Mouse (Mus musculus): ENCODE measurements around the gene Etv1. TPM values are rescaled to one million over a fixed set of nuclear protein-coding genes. Genes with fewer than 3 reads are reported as not detected.

Gene Etv1
- polyA plus RNA-seq (2012; rRNA removed) (0.16 and 0.24 TPM in 2 replicates), polyA plus RNA-seq (2014; fragmentation: Nextera tagmentation; extraction: Ambion mirVana) (0.30 and 0.88 TPM in 2 replicates)

GRCm38 (mm10) chr12:38779186-38779777 lies at the start of gene Etv1:
Etv1 (plus strand) TSS chr12:38779380.
- peak within 1 kb of the TSS; percentile 54 to 68 for H3K4me3 ChIP-seq (ENCODE audit: insufficient read depth in 1 of 2, low read depth in 2 of 2, low read length in 2 of 2)
- no peak within 1 kb of the TSS; the same call in 1 of the 2 replicates for H3K9ac ChIP-seq (replicated peaks)
- no peaks in the 10 kb centered on the region for H3K36me3 ChIP-seq (replicated peaks; ENCODE audit: control insufficient read depth, insufficient read depth, low read depth)
- DNase-seq (ENCODE audit: low read depth in 3 of 3, low spot score in 3 of 3) (peak in 1 of 3 experiments; percentile 1), ATAC-seq (ENCODE audit: insufficient read depth) (peak; percentile 52)
- H3K9me3 ChIP-seq (ENCODE audit: control insufficient read depth, low read length): no peaks in the 10 kb centered on the region
- H3K4me2 ChIP-seq (ENCODE audit: low read depth): peak within 1 kb of the TSS; percentile 75
- WGBS (ENCODE audit: insufficient replicate concordance): under 1% methylated on average over 20 of the region's 20 CpGs
- peaks cover 0 to 4% of the 10 kb centered on the region in 2 experiments; a peak in 1 of 4 replicates for H3K4me1 ChIP-seq (replicated peaks; ENCODE audit: control insufficient read depth in 2 of 2, insufficient read depth in 2 of 2, low read length in 1 of 2)
- no peaks in the 10 kb centered on the region for H3K27me3 ChIP-seq (ENCODE audit: control insufficient read depth, insufficient read depth, low read length)
- TF ChIP-seq CTCF (IDR thresholded peaks at IDR 0.05; ENCODE audit: low read depth): no peak
- no peak for TF ChIP-seq EP300 (IDR thresholded peaks at IDR 0.05; ENCODE audit: low read depth)
- H3K27ac ChIP-seq: no peak within 1 kb of the TSS

GRCm38 (mm10) chr12:38729661-38730060 lies 49.5 kb upstream of the Etv1 start:
- WGBS (ENCODE audit: insufficient replicate concordance): 44% methylated on average over 3 of the region's 3 CpGs
- TF ChIP-seq CTCF (IDR thresholded peaks at IDR 0.05; ENCODE audit: low read depth): no peak
- no peak for TF ChIP-seq EP300 (IDR thresholded peaks at IDR 0.05; ENCODE audit: low read depth)
- H3K4me2 ChIP-seq (ENCODE audit: low read depth): no peak overlapping the region
- H3K4me3 ChIP-seq (ENCODE audit: insufficient read depth in 1 of 2, low read depth in 2 of 2, low read length in 2 of 2): no peak overlapping the region
- H3K27ac ChIP-seq: no peak overlapping the region
- DNase-seq (ENCODE audit: low read depth in 3 of 3, low spot score in 3 of 3): no peak
- no peaks in the 10 kb centered on the region for H3K27me3 ChIP-seq (ENCODE audit: control insufficient read depth, insufficient read depth, low read length)
- H3K9ac ChIP-seq (replicated peaks): no peak overlapping the region
- no peaks in the 10 kb centered on the region for H3K4me1 ChIP-seq (replicated peaks; ENCODE audit: control insufficient read depth in 2 of 2, insufficient read depth in 2 of 2, low read length in 1 of 2)
- no peaks in the 10 kb centered on the region for H3K9me3 ChIP-seq (ENCODE audit: control insufficient read depth, low read length)
- no peak for ATAC-seq (ENCODE audit: insufficient read depth)
- H3K36me3 ChIP-seq (replicated peaks; ENCODE audit: control insufficient read depth, insufficient read depth, low read depth): no peaks in the 10 kb centered on the region

- no peaks in the 10 kb centered on the region for H3K4me1 ChIP-seq (replicated peaks; ENCODE audit: control insufficient read depth in 2 of 2, insufficient read depth in 2 of 2, low read length in 1 of 2)
Observed at GRCm38 (mm10) chr12:38730791-38731190, 48.4 kb upstream of the Etv1 start.

GRCm38 (mm10) chr12:38759322-38759721 lies 19.9 kb upstream of the Etv1 start:
- no peaks in the 10 kb centered on the region for H3K9me3 ChIP-seq (ENCODE audit: control insufficient read depth, low read length)
- H3K4me2 ChIP-seq (ENCODE audit: low read depth): no peak overlapping the region
- no peak overlapping the region for H3K4me3 ChIP-seq (ENCODE audit: insufficient read depth in 1 of 2, low read depth in 2 of 2, low read length in 2 of 2)
- no peak overlapping the region for H3K27ac ChIP-seq
- 19% methylated on average over 2 of the region's 2 CpGs for WGBS (ENCODE audit: insufficient replicate concordance)
- DNase-seq (ENCODE audit: low read depth in 3 of 3, low spot score in 3 of 3) (no peak), ATAC-seq (ENCODE audit: insufficient read depth) (no peak)
- no peaks in the 10 kb centered on the region for H3K27me3 ChIP-seq (ENCODE audit: control insufficient read depth, insufficient read depth, low read length)
- TF ChIP-seq CTCF (IDR thresholded peaks at IDR 0.05; ENCODE audit: low read depth) (no peak), EP300 (IDR thresholded peaks at IDR 0.05; ENCODE audit: low read depth) (no peak)
- no peaks in the 10 kb centered on the region for H3K4me1 ChIP-seq (replicated peaks; ENCODE audit: control insufficient read depth in 2 of 2, insufficient read depth in 2 of 2, low read length in 1 of 2)
- no peak overlapping the region for H3K9ac ChIP-seq (replicated peaks)
- H3K36me3 ChIP-seq (replicated peaks; ENCODE audit: control insufficient read depth, insufficient read depth, low read depth): no peaks in the 10 kb centered on the region

More at GRCm38 (mm10) chr12:38730791-38731190, 48.4 kb upstream of the Etv1 start:
- Histone ChIP-seq H3K27ac (no peak overlapping the region), H3K4me3 (ENCODE audit: insufficient read depth in 1 of 2, low read depth in 2 of 2, low read length in 2 of 2) (no peak overlapping the region), H3K27me3 (ENCODE audit: control insufficient read depth, insufficient read depth, low read length) (no peaks in the 10 kb centered on the region), H3K36me3 (replicated peaks; ENCODE audit: control insufficient read depth, insufficient read depth, low read depth) (no peaks in the 10 kb centered on the region), H3K9me3 (ENCODE audit: control insufficient read depth, low read length) (no peaks in the 10 kb centered on the region), H3K4me2 (ENCODE audit: low read depth) (no peak overlapping the region), H3K9ac (replicated peaks) (no peak overlapping the region)
- 58% methylated on average over 2 of the region's 2 CpGs for WGBS (ENCODE audit: insufficient replicate concordance)
- ATAC-seq (ENCODE audit: insufficient read depth): no peak
- DNase-seq (ENCODE audit: low read depth in 3 of 3, low spot score in 3 of 3): no peak
- TF ChIP-seq EP300 (IDR thresholded peaks at IDR 0.05; ENCODE audit: low read depth) (no peak), CTCF (IDR thresholded peaks at IDR 0.05; ENCODE audit: low read depth) (no peak)

GRCm38 (mm10) chr12:38777316-38777715 lies 1.9 kb upstream of the Etv1 start:
- H3K27ac ChIP-seq: no peak overlapping the region
- no peaks in the 10 kb centered on the region for H3K27me3 ChIP-seq (ENCODE audit: control insufficient read depth, insufficient read depth, low read length)
- DNase-seq (ENCODE audit: low read depth in 3 of 3, low spot score in 3 of 3) (no peak), ATAC-seq (ENCODE audit: insufficient read depth) (no peak)
- TF ChIP-seq EP300 (IDR thresholded peaks at IDR 0.05; ENCODE audit: low read depth): no peak
- TF ChIP-seq CTCF (IDR thresholded peaks at IDR 0.05; ENCODE audit: low read depth): no peak
- H3K9me3 ChIP-seq (ENCODE audit: control insufficient read depth, low read length): no peaks in the 10 kb centered on the region
- WGBS (ENCODE audit: insufficient replicate concordance): 72% methylated on average over 7 of the region's 7 CpGs
- H3K9ac ChIP-seq (replicated peaks): no peak overlapping the region
- H3K4me3 ChIP-seq (ENCODE audit: insufficient read depth in 1 of 2, low read depth in 2 of 2, low read length in 2 of 2): no peak overlapping the region
- H3K36me3 ChIP-seq (replicated peaks; ENCODE audit: control insufficient read depth, insufficient read depth, low read depth): no peaks in the 10 kb centered on the region
- H3K4me1 ChIP-seq (replicated peaks; ENCODE audit: control insufficient read depth in 2 of 2, insufficient read depth in 2 of 2, low read length in 1 of 2): peaks cover 0 to 4% of the 10 kb centered on the region in 2 experiments; a peak in 1 of 4 replicates
- no peak overlapping the region for H3K4me2 ChIP-seq (ENCODE audit: low read depth)
